Mouse (Mus musculus) megakaryocyte, embryonic 14.5 days (primary cell): Measurements from ENCODE around the gene Spink2. TPM values are rescaled to one million over a fixed set of nuclear protein-coding genes. Genes with fewer than 3 reads are reported as not detected.

Source experiments
- H3K27me3 ChIP-seq: replicated peaks from 2 replicates; pipeline ENCODE3; 2012; ENCODE audit warnings: inconsistent platforms
- H3K36me3 ChIP-seq: replicated peaks from 2 replicates; pipeline ENCODE3; 2012; ENCODE audit warnings: low read length, inconsistent platforms, mixed read lengths
- H3K4me1 ChIP-seq: 2 replicates; pipeline ENCODE4 v1.6.1; 2012; ENCODE audit warnings: inconsistent platforms
- H3K4me3 ChIP-seq: replicated peaks from 2 replicates; pipeline ENCODE3; 2012; ENCODE audit warnings: moderate library complexity, mild to moderate bottlenecking, inconsistent platforms
- H3K9me3 ChIP-seq: 2 replicates; pipeline ENCODE4 v1.6.1; 2012; ENCODE audit warnings: inconsistent platforms
- FLI1 ChIP-seq: IDR thresholded peaks from 2 replicates; pipeline ENCODE4 v1.6.1; 2012; ENCODE audit warnings: low read length, inconsistent platforms, mixed read lengths
- GATA1 ChIP-seq: IDR thresholded peaks from 3 replicates; pipeline ENCODE4 v1.6.1; 2012; ENCODE audit warnings: mixed read lengths, low read length, inconsistent platforms, borderline replicate concordance
- polyA plus RNA-seq: library from polyadenylated mRNA; stranded (reverse); fragments of >175 nt; gene quantifications from 2 replicates; pipeline ENCODE4 v1.2.3, GENCODE M21; 2012; ENCODE audit warnings: low replicate concordance; ENCODE audit not compliant: insufficient read depth

Gene Spink2
- polyA plus RNA-seq, 1 experiment, result not detected

DNA sequence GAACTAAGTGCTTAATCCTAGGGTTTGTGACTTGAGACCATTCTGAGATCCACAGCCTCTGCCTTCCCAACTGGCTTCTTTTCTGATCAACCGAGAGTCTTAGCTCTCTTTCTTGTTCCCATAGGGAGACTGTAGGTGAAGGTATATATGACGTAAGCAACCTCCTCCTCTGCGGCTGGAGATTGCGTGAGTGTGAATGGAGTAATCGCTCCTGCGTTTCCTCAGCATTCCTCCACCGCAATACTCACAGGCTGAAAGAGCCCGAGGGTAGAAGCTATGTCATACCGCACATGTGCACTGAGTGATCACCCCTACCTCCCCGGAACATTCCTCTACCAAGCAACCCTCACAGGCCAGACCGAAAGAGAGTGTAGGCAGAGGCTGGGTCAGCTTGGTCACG is 55.7 kb downstream of the Spink2 start:
- Histone ChIP-seq H3K27me3 (peaks cover 55% of the 10 kb centered on the region), H3K9me3 (no peaks in the 10 kb centered on the region), H3K4me1 (peaks cover 13% of the 10 kb centered on the region), H3K36me3 (no peaks in the 10 kb centered on the region), H3K4me3 (no peak overlapping the region)
- no peak for TF ChIP-seq GATA1
- no peak for TF ChIP-seq FLI1

Other genes starting within 250 kb of the Spink2 start
- 10.0 and 62.0 TPM in 2 replicates for gene Srp72, start 236.8 kb downstream of the Spink2 start, polyA plus RNA-seq
- gene Arl9, start 207.4 kb downstream of the Spink2 start, polyA plus RNA-seq, result not detected in 2 replicates
- not detected in 2 replicates for gene Thegl, start 195.4 kb downstream of the Spink2 start, polyA plus RNA-seq
- gene Hopx, start 96.3 kb downstream of the Spink2 start, polyA plus RNA-seq, result 2.5 TPM in 1 of 2 replicates, not detected in the other
- gene Rest, start 54.0 kb upstream of the Spink2 start, polyA plus RNA-seq, result 3.7 and 6.7 TPM in 2 replicates
- gene Noa1, start 98.6 kb upstream of the Spink2 start, polyA plus RNA-seq, result 14.4 and 14.9 TPM in 2 replicates
- gene Polr2b, start 98.7 kb upstream of the Spink2 start, polyA plus RNA-seq, result 0.39 and 1.0 TPM in 2 replicates
- gene Igfbp7, start 196.6 kb upstream of the Spink2 start, polyA plus RNA-seq, result 2.6 and 4.0 TPM in 2 replicates